Mouse (Mus musculus): ENCODE measurements around the gene Vps13d. TPM values are rescaled to one million over a fixed set of nuclear protein-coding genes. Genes with fewer than 3 reads are reported as not detected.

Gene Vps13d
- polyA plus RNA-seq, 1 experiment from 2014 or later, result 6.4 TPM

- Histone ChIP-seq H3K4me1 (peaks cover 4% of the 10 kb centered on the region; the same call in 1 of the 2 replicates), H3K36me3 (no peaks in the 10 kb centered on the region), H3K27ac (no peak overlapping the region), H3K27me3 (ENCODE audit: insufficient read depth, poor library complexity, severe bottlenecking) (no peaks in the 10 kb centered on the region), H3K4me3 (no peak overlapping the region), H3K9me3 (no peaks in the 10 kb centered on the region)
- no peak for DNase-seq (ENCODE audit: low spot score)
- WGBS, result 80% methylated on average over 3 of the region's 3 CpGs
These were observed 13.0 kb upstream of the Vps13d start for GRCm38 (mm10) chr4:145207718-145208371.

- H3K36me3 ChIP-seq, result no peaks in the 10 kb centered on the region
- no peak overlapping the region for H3K27ac ChIP-seq
- no peaks in the 10 kb centered on the region for H3K27me3 ChIP-seq (ENCODE audit: insufficient read depth, poor library complexity, severe bottlenecking)
- 84% methylated on average over 8 of the region's 8 CpGs for WGBS
- H3K9me3 ChIP-seq, result no peaks in the 10 kb centered on the region
- DNase-seq (ENCODE audit: low spot score), result no peak
- no peak overlapping the region for H3K4me3 ChIP-seq
- peaks cover 14% of the 10 kb centered on the region for H3K4me1 ChIP-seq
These were observed 10.0 kb upstream of the Vps13d start for GRCm38 (mm10) chr4:145204779-145205178.

- DNase-seq (ENCODE audit: low spot score), result no peak
- Histone ChIP-seq H3K27ac (no peak overlapping the region), H3K9me3 (no peaks in the 10 kb centered on the region), H3K4me1 (peaks cover 16% of the 10 kb centered on the region; the same call in 1 of the 2 replicates), H3K36me3 (no peaks in the 10 kb centered on the region), H3K4me3 (no peak overlapping the region), H3K27me3 (ENCODE audit: insufficient read depth, poor library complexity, severe bottlenecking) (no peaks in the 10 kb centered on the region)
- 40% methylated on average over 2 of the region's 2 CpGs for WGBS
These were observed 8.5 kb upstream of the Vps13d start for GRCm38 (mm10) chr4:145203305-145203704.

DNA sequence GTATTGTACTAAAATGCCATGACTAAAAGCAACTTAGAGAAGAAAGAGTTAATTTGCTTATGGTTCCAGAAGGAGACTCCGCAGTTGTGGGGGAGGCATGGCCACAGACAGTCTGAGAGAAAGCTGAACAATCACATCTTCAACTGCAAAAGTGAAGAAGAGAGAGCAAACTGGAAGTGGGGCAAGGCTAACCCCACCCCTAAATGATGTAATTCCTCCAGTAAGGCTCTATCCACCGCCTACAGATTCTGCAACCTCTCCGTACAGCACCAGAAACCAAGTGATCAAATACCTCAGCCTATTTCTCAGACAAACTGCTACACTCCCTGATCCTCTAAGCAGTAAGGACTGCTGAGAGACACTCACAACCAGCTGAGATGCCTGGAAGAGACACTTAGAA lies 6.6 kb upstream of the Vps13d start:
- Histone ChIP-seq H3K27me3 (ENCODE audit: insufficient read depth, poor library complexity, severe bottlenecking) (no peaks in the 10 kb centered on the region), H3K4me3 (no peak overlapping the region), H3K27ac (0 out of 2 replicates have a peak overlapping the region, but pooled peaks have one; percentile 22), H3K4me1 (peaks cover 16% of the 10 kb centered on the region; the same call in 1 of the 2 replicates), H3K9me3 (no peaks in the 10 kb centered on the region), H3K36me3 (no peaks in the 10 kb centered on the region)
- no peak for DNase-seq (ENCODE audit: low spot score)
- whole genome bisulfite sequencing, result 63% methylated on average over 3 of the region's 3 CpGs

DNA sequence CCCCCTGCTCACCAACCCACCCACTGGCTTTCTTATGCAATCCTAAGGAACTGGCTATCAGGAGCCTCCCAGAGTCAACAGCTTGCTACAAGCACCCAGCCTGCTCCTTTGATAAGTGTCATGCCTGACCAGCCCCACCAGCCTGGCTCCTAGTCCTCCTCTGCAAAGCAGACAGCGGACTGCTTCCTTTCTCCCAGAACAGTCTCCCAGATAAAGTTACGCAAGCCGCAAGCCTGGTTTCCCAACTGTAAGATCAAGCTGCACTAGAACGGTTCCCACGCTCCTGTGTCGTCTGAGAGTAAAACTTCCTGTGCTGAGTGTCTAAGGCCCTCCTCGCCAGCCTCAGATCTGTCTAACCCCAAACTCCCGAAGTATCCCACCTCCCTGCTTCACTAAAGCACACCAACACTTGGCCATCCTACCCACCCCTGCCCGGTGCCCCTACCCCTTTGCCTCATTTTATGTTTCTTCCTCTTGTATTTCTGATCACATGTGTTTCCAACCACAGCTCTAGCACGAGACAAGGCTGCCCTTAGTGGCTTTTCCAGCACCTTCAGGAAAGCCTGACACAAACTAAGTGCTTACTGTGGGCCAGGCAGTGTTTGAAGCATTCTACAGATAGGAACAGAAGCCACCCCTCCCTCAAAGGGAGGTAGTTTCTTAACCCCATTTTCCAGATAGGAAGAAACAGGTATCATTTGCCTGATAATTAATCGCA lies 5.3 kb upstream of the Vps13d start:
- H3K27ac ChIP-seq, result peak overlapping the region; percentile 73
- H3K4me3 ChIP-seq, result peak overlapping the region; percentile 15; the same call in 1 of the 2 replicates
- no peaks in the 10 kb centered on the region for H3K27me3 ChIP-seq (ENCODE audit: insufficient read depth, poor library complexity, severe bottlenecking)
- H3K4me1 ChIP-seq, result peaks cover 16% of the 10 kb centered on the region; the same call in 1 of the 2 replicates
- no peaks in the 10 kb centered on the region for H3K9me3 ChIP-seq
- peak; percentile 83 for DNase-seq (ENCODE audit: low spot score)
- H3K36me3 ChIP-seq, result no peaks in the 10 kb centered on the region
- 19% methylated on average over 11 of the region's 11 CpGs for WGBS

DNA sequence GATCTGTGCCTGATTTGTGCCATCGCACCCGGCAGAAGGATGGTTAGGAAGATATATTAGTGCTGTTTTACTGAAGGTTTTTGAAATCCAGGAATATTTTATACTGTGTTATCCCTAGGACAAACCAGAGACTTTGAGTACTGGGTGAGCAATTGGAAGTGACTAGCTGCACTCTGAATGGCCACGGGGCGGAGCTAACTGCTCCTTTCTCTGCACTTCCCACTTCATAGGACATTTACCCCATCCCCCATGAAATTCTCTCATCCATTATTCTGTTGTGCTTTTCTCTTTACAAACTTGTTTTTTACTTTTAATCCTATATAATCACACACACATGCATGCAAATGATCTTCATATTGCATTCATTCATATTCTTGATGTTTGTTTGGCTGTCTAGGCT lies 1.8 kb upstream of the Vps13d start:
- Histone ChIP-seq H3K9me3 (no peaks in the 10 kb centered on the region), H3K36me3 (no peaks in the 10 kb centered on the region), H3K4me3 (no peak overlapping the region), H3K4me1 (peaks cover 24% of the 10 kb centered on the region), H3K27me3 (ENCODE audit: insufficient read depth, poor library complexity, severe bottlenecking) (no peaks in the 10 kb centered on the region), H3K27ac (no peak overlapping the region)
- WGBS, result 66% methylated on average over 4 of the region's 4 CpGs
- no peak for DNase-seq (ENCODE audit: low spot score)

DNA sequence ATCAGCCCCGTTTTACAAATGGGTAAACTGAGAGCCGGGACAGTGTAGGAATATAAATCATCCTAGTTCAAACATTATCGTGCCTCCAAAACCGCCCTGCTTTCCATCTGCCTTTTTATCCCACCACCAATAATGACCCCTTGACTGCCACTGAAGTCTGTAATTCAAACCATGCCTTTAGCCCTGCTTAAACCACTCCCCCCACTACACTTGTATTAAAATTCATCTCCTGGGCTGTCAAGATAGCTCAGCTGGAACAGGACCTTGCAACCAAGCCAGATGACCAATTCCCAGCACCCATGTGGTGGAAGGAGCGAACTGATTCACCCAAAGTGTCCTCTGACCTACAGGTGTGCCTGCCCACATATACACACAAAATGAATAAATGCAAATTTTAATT lies 367 bp upstream of the Vps13d start:
- Histone ChIP-seq H3K27ac (no peak overlapping the region; the same call in 1 of the 2 replicates), H3K4me3 (peak overlapping the region; percentile 94), H3K9me3 (no peaks in the 10 kb centered on the region), H3K36me3 (peaks cover 10% of the 10 kb centered on the region; the same call in 1 of the 2 replicates), H3K4me1 (peaks cover 16% of the 10 kb centered on the region), H3K27me3 (ENCODE audit: insufficient read depth, poor library complexity, severe bottlenecking) (no peaks in the 10 kb centered on the region)
- WGBS, result 22% methylated on average over 5 of the region's 5 CpGs
- DNase-seq (ENCODE audit: low spot score), result no peak

GRCm38 (mm10) chr4:145193991-145194511 lies 754 bp downstream of the Vps13d start:
- Histone ChIP-seq H3K4me3 (peak overlapping the region; percentile 94), H3K9me3 (no peaks in the 10 kb centered on the region), H3K4me1 (peaks cover 9% of the 10 kb centered on the region), H3K36me3 (peaks cover 21% of the 10 kb centered on the region; the same call in 1 of the 2 replicates), H3K27me3 (ENCODE audit: insufficient read depth, poor library complexity, severe bottlenecking) (no peaks in the 10 kb centered on the region), H3K27ac (peak overlapping the region; percentile 93)
- WGBS, result 1% methylated on average over 10 of the region's 10 CpGs
- peak; percentile 84 for DNase-seq (ENCODE audit: low spot score)

GRCm38 (mm10) chr4:145193406-145193805 lies 1.4 kb downstream of the Vps13d start:
- WGBS, result 47% methylated on average over 3 of the region's 3 CpGs
- H3K36me3 ChIP-seq, result peaks cover 26% of the 10 kb centered on the region
- no peak for DNase-seq (ENCODE audit: low spot score)
- peak overlapping the region; percentile 94 for H3K4me3 ChIP-seq
- H3K27me3 ChIP-seq (ENCODE audit: insufficient read depth, poor library complexity, severe bottlenecking), result no peaks in the 10 kb centered on the region
- H3K4me1 ChIP-seq, result peaks cover 9% of the 10 kb centered on the region
- H3K9me3 ChIP-seq, result no peaks in the 10 kb centered on the region
- H3K27ac ChIP-seq, result peak overlapping the region; percentile 93; the same call in 1 of the 2 replicates

DNA sequence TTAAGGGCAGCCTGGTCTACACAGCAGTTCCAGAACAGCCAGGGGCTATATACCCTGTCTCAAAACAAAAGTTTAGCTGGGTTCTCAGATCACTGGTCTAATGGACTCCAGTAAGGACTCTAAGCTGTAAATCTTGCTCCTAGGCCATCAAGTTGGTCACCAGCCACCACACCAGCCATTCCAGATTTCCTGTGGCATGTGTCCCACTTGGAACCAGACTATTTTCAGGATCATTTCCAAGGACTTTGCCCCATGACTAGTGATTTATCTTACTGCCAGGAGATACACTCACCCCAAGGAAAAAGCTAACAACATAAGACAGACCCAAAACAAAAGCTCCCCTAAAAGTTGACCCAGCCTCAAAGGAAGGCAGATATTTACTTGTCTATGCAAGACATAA lies 2.1 kb downstream of the Vps13d start:
- no peak overlapping the region for H3K27ac ChIP-seq
- peaks cover 28% of the 10 kb centered on the region for H3K36me3 ChIP-seq
- H3K4me1 ChIP-seq, result peaks cover 9% of the 10 kb centered on the region
- H3K27me3 ChIP-seq (ENCODE audit: insufficient read depth, poor library complexity, severe bottlenecking), result no peaks in the 10 kb centered on the region
- DNase-seq (ENCODE audit: low spot score), result no peak
- no peaks in the 10 kb centered on the region for H3K9me3 ChIP-seq
- H3K4me3 ChIP-seq, result no peak overlapping the region

GRCm38 (mm10) chr4:145188561-145188960 lies 6.2 kb downstream of the Vps13d start:
- Histone ChIP-seq H3K4me1 (peaks cover 7% of the 10 kb centered on the region), H3K9me3 (no peaks in the 10 kb centered on the region), H3K27ac (no peak overlapping the region), H3K4me3 (no peak overlapping the region), H3K36me3 (peaks cover 62% of the 10 kb centered on the region), H3K27me3 (ENCODE audit: insufficient read depth, poor library complexity, severe bottlenecking) (no peaks in the 10 kb centered on the region)
- DNase-seq (ENCODE audit: low spot score), result no peak

DNA sequence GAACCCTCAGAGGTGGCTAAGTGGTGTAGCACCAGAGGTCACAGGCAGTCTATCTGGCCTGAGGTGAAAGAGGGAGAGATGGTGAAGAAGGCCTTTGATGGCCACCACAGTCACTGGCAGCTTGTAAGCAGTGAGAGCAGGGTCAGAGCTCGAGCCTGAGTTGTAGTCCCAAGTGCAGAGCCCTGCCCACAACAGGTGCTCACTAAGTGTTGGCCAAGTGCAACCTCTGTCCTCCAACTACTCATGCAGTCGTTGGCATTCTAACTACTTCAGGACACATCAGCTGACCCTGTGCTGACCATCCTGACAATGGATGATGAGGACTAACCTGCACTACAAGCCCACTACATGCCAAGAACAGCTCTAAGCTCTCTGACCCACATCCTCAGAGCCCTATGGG lies 7.2 kb downstream of the Vps13d start:
- no peaks in the 10 kb centered on the region for H3K27me3 ChIP-seq (ENCODE audit: insufficient read depth, poor library complexity, severe bottlenecking)
- no peaks in the 10 kb centered on the region for H3K9me3 ChIP-seq
- DNase-seq (ENCODE audit: low spot score), result no peak
- no peak overlapping the region for H3K4me3 ChIP-seq
- H3K27ac ChIP-seq, result no peak overlapping the region
- H3K36me3 ChIP-seq, result peaks cover 67% of the 10 kb centered on the region
- H3K4me1 ChIP-seq, result 0 out of 2 replicates have a peak, but pooled peaks cover 4% of the 10 kb centered on the region
- 90% methylated on average over 2 of the region's 2 CpGs for WGBS

GRCm38 (mm10) chr4:145178918-145179549 lies 15.8 kb downstream of the Vps13d start:
- DNase-seq (ENCODE audit: low spot score), result no peak
- no peaks in the 10 kb centered on the region for H3K9me3 ChIP-seq
- 93% methylated on average over 5 of the region's 5 CpGs for WGBS
- no peaks in the 10 kb centered on the region for H3K4me1 ChIP-seq
- H3K36me3 ChIP-seq, result peaks cover 73% of the 10 kb centered on the region
- no peaks in the 10 kb centered on the region for H3K27me3 ChIP-seq (ENCODE audit: insufficient read depth, poor library complexity, severe bottlenecking)
- H3K4me3 ChIP-seq, result no peak overlapping the region
- H3K27ac ChIP-seq, result no peak overlapping the region

Measured in heart, embryonic 10.5 days (tissue).